Mouse (Mus musculus) myocyte (in vitro differentiated cells): ENCODE measurements around the gene Best2. TPM values are rescaled to one million over a fixed set of nuclear protein-coding genes. Genes with fewer than 3 reads are reported as not detected.
A peak's percentile ranks its signal among the peaks of the same experiment; 100 is the strongest.

ENCODE experiments used
- H3K27me3 ChIP-seq: one replicate; pipeline ENCODE4 v1.6.1; 2011; ENCODE audit not compliant: control insufficient read depth, insufficient read depth, insufficient read length
- H3K36me3 ChIP-seq: one replicate; pipeline ENCODE4 v1.6.1; 2011; ENCODE audit not compliant: control insufficient read depth, insufficient read depth
- H3K4me2 ChIP-seq: one replicate; pipeline ENCODE4 v1.6.1; 2011; ENCODE audit warnings: low read depth, control low read depth
- H3K4me3 ChIP-seq: one replicate; pipeline ENCODE4 v1.5.1; 2011; ENCODE audit warnings: mild to moderate bottlenecking, control low read depth, moderate library complexity
- H3K79me2 ChIP-seq: one replicate; pipeline ENCODE4 v1.6.1; 2011; ENCODE audit not compliant: control insufficient read depth, insufficient read depth
- H3ac ChIP-seq: one replicate; pipeline ENCODE4 v1.6.1; 2011; ENCODE audit not compliant: control insufficient read depth, insufficient read length
- CEBPB ChIP-seq: IDR thresholded peaks from 2 replicates; pipeline ENCODE4 v1.6.1; 2011; ENCODE audit warnings: mild to moderate bottlenecking, moderate library complexity; ENCODE audit not compliant: poor library complexity, insufficient read depth, severe bottlenecking
- E2F4 ChIP-seq: IDR thresholded peaks from one replicate; pipeline ENCODE4 v1.6.1; 2011; ENCODE audit warnings: mild to moderate bottlenecking, control low read depth, moderate library complexity; ENCODE audit not compliant: insufficient read depth
- MAX ChIP-seq: IDR thresholded peaks from one replicate; pipeline ENCODE4 v1.6.1; 2011; ENCODE audit warnings: low read depth, mild to moderate bottlenecking, control low read depth
- MYOD1 ChIP-seq, 3 experiments: IDR thresholded peaks; one replicate each; pipeline ENCODE4 v1.6.1; 2011; ENCODE audit warnings: control low read depth in 2 of 3, low read depth in 2 of 3, mild to moderate bottlenecking in 2 of 3, moderate library complexity in 1 of 3; ENCODE audit not compliant: insufficient read length in 2 of 3, control insufficient read depth in 1 of 3
- MYOG ChIP-seq, 3 experiments: IDR thresholded peaks; one replicate each; pipeline ENCODE4 v1.6.1; 2011; ENCODE audit warnings: control low read depth in 2 of 3, low read depth in 2 of 3, mild to moderate bottlenecking in 2 of 3; ENCODE audit not compliant: insufficient read length in 2 of 3, control insufficient read depth in 1 of 3, insufficient read depth in 1 of 3
- POLR2A ChIP-seq: IDR thresholded peaks from one replicate; pipeline ENCODE4 v1.6.1; 2011; ENCODE audit warnings: low read depth, mild to moderate bottlenecking, control low read depth, moderate library complexity; ENCODE audit not compliant: insufficient read length
- POLR2AphosphoS2 ChIP-seq: IDR thresholded peaks from one replicate; pipeline ENCODE4 v1.6.1; 2011; ENCODE audit warnings: low read depth, control low read depth; ENCODE audit not compliant: insufficient read length
- REST ChIP-seq: IDR thresholded peaks from one replicate; pipeline ENCODE4 v1.6.1; 2011; ENCODE audit warnings: mild to moderate bottlenecking, control low read depth, moderate library complexity; ENCODE audit not compliant: insufficient read depth, insufficient read length
- SRF ChIP-seq: IDR thresholded peaks from one replicate; pipeline ENCODE4 v1.6.1; 2011; ENCODE audit warnings: low read depth; ENCODE audit not compliant: control insufficient read depth, insufficient read length
- TCF12 ChIP-seq: IDR thresholded peaks from one replicate; pipeline ENCODE4 v1.6.1; 2011; ENCODE audit warnings: mild to moderate bottlenecking, control low read depth; ENCODE audit not compliant: poor library complexity, insufficient read depth, severe bottlenecking
- USF1 ChIP-seq: IDR thresholded peaks from one replicate; pipeline ENCODE4 v1.6.1; 2011; ENCODE audit warnings: low read depth, mild to moderate bottlenecking, control low read depth, moderate library complexity
- polyA plus RNA-seq: library from polyadenylated mRNA; unstranded; fragments of >200 nt; fragmentation: generic; extraction: Trizol; gene quantifications from one replicate; pipeline ENCODE4 v1.2.1, GENCODE M21; 2012; ENCODE audit warnings: missing spikeins

Best2 gene
- not detected for polyA plus RNA-seq

- Histone ChIP-seq H3K27me3 (peaks cover 14% of the 10 kb centered on the region), H3K4me2 (peak within 1 kb of the TSS; percentile 38), H3K4me3 (no peak within 1 kb of the TSS), H3K36me3 (peaks cover 3% of the 10 kb centered on the region), H3ac (no peak within 1 kb of the TSS), H3K79me2 (no peaks in the 10 kb centered on the region)
- no peak for TF ChIP-seq POLR2A
- no peak for TF ChIP-seq MAX
These were observed at the start of gene Best2 for GRCm38 (mm10) chr8:85014431-85014830. Gene Best2, minus strand, starts transcription at chr8:85014531.

GRCm38 (mm10) chr8:85062603-85063002, 48.3 kb upstream of the Best2 start:
- TF ChIP-seq MAX (no peak), SRF (no peak), POLR2AphosphoS2 (no peak), CEBPB (no peak), POLR2A (no peak), MYOG (IDR thresholded peaks at IDR 0.05; ENCODE audit: control insufficient read depth in 1 of 3, insufficient read depth in 1 of 3, insufficient read length in 2 of 3, low read depth in 2 of 3) (no peak), USF1 (no peak)
- Histone ChIP-seq H3K27me3 (no peaks in the 10 kb centered on the region), H3K36me3 (no peaks in the 10 kb centered on the region), H3ac (no peak overlapping the region), H3K79me2 (no peaks in the 10 kb centered on the region), H3K4me2 (no peak overlapping the region), H3K4me3 (no peak overlapping the region)

GRCm38 (mm10) chr8:85059879-85060616, 45.7 kb upstream of the Best2 start, which contains the start of gene Fbxw9:
Gene Fbxw9, plus strand, starts transcription at chr8:85060055.
- TF ChIP-seq MYOG (IDR thresholded peaks at IDR 0.05; ENCODE audit: control insufficient read depth in 1 of 3, insufficient read depth in 1 of 3, insufficient read length in 2 of 3, low read depth in 2 of 3) (peak in 1 of 3 experiments; percentile 29), MAX (no peak), E2F4 (no peak), POLR2A (peak; percentile 28), TCF12 (no peak), MYOD1 (IDR thresholded peaks at IDR 0.05; ENCODE audit: control insufficient read depth in 1 of 3, insufficient read length in 2 of 3, low read depth in 2 of 3) (peak in 1 of 3 experiments; percentile 3), CEBPB (no peak), REST (no peak), SRF (no peak), POLR2AphosphoS2 (peak; percentile 67)
- Histone ChIP-seq H3K79me2 (no peaks in the 10 kb centered on the region), H3K36me3 (no peaks in the 10 kb centered on the region), H3K27me3 (no peaks in the 10 kb centered on the region), H3K4me2 (peak within 1 kb of the TSS; percentile 73), H3ac (peak within 1 kb of the TSS; percentile 20), H3K4me3 (peak within 1 kb of the TSS; percentile 54)

- TF ChIP-seq TCF12 (no peak), MAX (no peak), SRF (no peak), MYOG (IDR thresholded peaks at IDR 0.05; ENCODE audit: control insufficient read depth in 1 of 3, insufficient read depth in 1 of 3, insufficient read length in 2 of 3, low read depth in 2 of 3) (no peak), POLR2A (no peak), USF1 (no peak), MYOD1 (IDR thresholded peaks at IDR 0.05; ENCODE audit: control insufficient read depth in 1 of 3, insufficient read length in 2 of 3, low read depth in 2 of 3) (no peak)
- peaks cover 7% of the 10 kb centered on the region for H3K36me3 ChIP-seq
These were observed 43.0 kb upstream of the Best2 start for GRCm38 (mm10) chr8:85057367-85057766.

GRCm38 (mm10) chr8:85043619-85044018, 29.3 kb upstream of the Best2 start:
- Histone ChIP-seq H3K4me3 (no peak overlapping the region), H3K36me3 (peaks cover 64% of the 10 kb centered on the region), H3ac (no peak overlapping the region), H3K27me3 (no peaks in the 10 kb centered on the region), H3K4me2 (no peak overlapping the region), H3K79me2 (peaks cover 46% of the 10 kb centered on the region)
- TF ChIP-seq E2F4, result no peak
- TF ChIP-seq MAX, result no peak
- TF ChIP-seq TCF12, result no peak
- TF ChIP-seq POLR2AphosphoS2, result no peak
- no peak for TF ChIP-seq CEBPB
- no peak for TF ChIP-seq POLR2A
- TF ChIP-seq REST, result no peak
- TF ChIP-seq MYOD1 (IDR thresholded peaks at IDR 0.05; ENCODE audit: control insufficient read depth in 1 of 3, insufficient read length in 2 of 3, low read depth in 2 of 3), result no peak

More at GRCm38 (mm10) chr8:85057367-85057766, 43.0 kb upstream of the Best2 start:
- Histone ChIP-seq H3K27me3 (no peaks in the 10 kb centered on the region), H3ac (no peak overlapping the region), H3K79me2 (no peaks in the 10 kb centered on the region), H3K4me3 (no peak overlapping the region), H3K4me2 (no peak overlapping the region)
